Comparison of ENCODE assay signal across 9 mouse cellular contexts in genomic region chr12:78906707-78907162, GRCm38 (mm10). TPM values are rescaled to one million over a fixed set of nuclear protein-coding genes. Genes with fewer than 3 reads are reported as not detected.
DNase-seq lines count a peak whose midpoint lies in the region; ATAC-seq lines count a peak whose summit lies in the region.
"Had no signal": no experiment of that assay in that cellular context is flagged by ENCODE, and none has a peak within 500 bp of the region (broad histone marks: within the 10 kb centered on the region; RNA-seq: fewer than 3 reads in every experiment).

Gene Plek2, minus strand, starts transcription at chr12:78906964.

- no peak within 1 kb of the TSS for H3K27ac ChIP-seq in forebrain, embryonic 16.5 days (ENCODE audit: low read length)
- H3K27ac ChIP-seq in intestine, embryonic 15.5 days: no peak within 1 kb of the TSS
- H3K27ac ChIP-seq in liver, embryonic 16.5 days (ENCODE audit: low read length): peak within 1 kb of the TSS; percentile 59
- no peak within 1 kb of the TSS for H3K27ac ChIP-seq in neural tube, embryonic 12.5 days
- H3K27ac ChIP-seq: macrophage had no signal

- peak within 1 kb of the TSS; percentile 92 for H3K4me2 ChIP-seq in forebrain, embryonic 16.5 days (ENCODE audit: low read length)
- peak within 1 kb of the TSS; percentile 91 for H3K4me2 ChIP-seq in intestine, embryonic 15.5 days (replicated peaks)
- peak within 1 kb of the TSS; percentile 85 for H3K4me2 ChIP-seq in liver, embryonic 16.5 days (ENCODE audit: low read depth, low read length)
- peak within 1 kb of the TSS; percentile 86 for H3K4me2 ChIP-seq in neural tube, embryonic 12.5 days (replicated peaks)

- H3K4me3 ChIP-seq in forebrain, embryonic 16.5 days (replicated peaks; ENCODE audit: low read length): peak within 1 kb of the TSS; percentile 47
- H3K4me3 ChIP-seq in intestine, embryonic 15.5 days (replicated peaks): peak within 1 kb of the TSS; percentile 48
- H3K4me3 ChIP-seq in liver, embryonic 16.5 days (ENCODE audit: low read depth, low read length): peak within 1 kb of the TSS; percentile 81
- H3K4me3 ChIP-seq in neural tube, embryonic 12.5 days: peak within 1 kb of the TSS; percentile 39

- H3K4me1 ChIP-seq in forebrain, embryonic 16.5 days (replicated peaks; ENCODE audit: control insufficient read depth, insufficient read depth, low read length): peaks cover 13% of the 10 kb centered on the region
- H3K4me1 ChIP-seq in intestine, embryonic 15.5 days (replicated peaks): peaks cover 8% of the 10 kb centered on the region
- H3K4me1 ChIP-seq in liver, embryonic 16.5 days (ENCODE audit: control insufficient read depth, low read depth, low read length): peaks cover 40% of the 10 kb centered on the region
- peaks cover 9% of the 10 kb centered on the region for H3K4me1 ChIP-seq in neural tube, embryonic 12.5 days

- WGBS in forebrain, embryonic 16.5 days: under 1% methylated on average over 38 of the region's 38 CpGs
- WGBS in intestine, embryonic 15.5 days: 2% methylated on average over 38 of the region's 38 CpGs
- WGBS in liver, embryonic 16.5 days (ENCODE audit: insufficient replicate concordance): 4% methylated on average over 38 of the region's 38 CpGs
- WGBS in neural tube, embryonic 12.5 days: 2% methylated on average over 38 of the region's 38 CpGs

- no peaks in the 10 kb centered on the region for H3K9me3 ChIP-seq in forebrain, embryonic 16.5 days (ENCODE audit: control insufficient read depth, low read length)
- no peaks in the 10 kb centered on the region for H3K9me3 ChIP-seq in intestine, embryonic 15.5 days
- peaks cover 2% of the 10 kb centered on the region; the same call in 1 of the 2 replicates for H3K9me3 ChIP-seq in liver, embryonic 16.5 days (replicated peaks; ENCODE audit: control insufficient read depth, low read length)
- no peaks in the 10 kb centered on the region for H3K9me3 ChIP-seq in neural tube, embryonic 12.5 days

- ATAC-seq in forebrain, embryonic 16.5 days: no peak
- peak; percentile 78 for ATAC-seq in intestine, embryonic 15.5 days
- peak; percentile 50 for ATAC-seq in liver, embryonic 16.5 days (ENCODE audit: low read depth)
- ATAC-seq in neural tube, embryonic 12.5 days (ENCODE audit: low FRiP score, low read depth): peak; percentile 54; the same call in 1 of the 2 replicates

- no peaks in the 10 kb centered on the region for H3K36me3 ChIP-seq in forebrain, embryonic 16.5 days (ENCODE audit: control insufficient read depth, insufficient read depth)
- no peaks in the 10 kb centered on the region for H3K36me3 ChIP-seq in intestine, embryonic 15.5 days
- 0 out of 2 replicates have a peak, but pooled peaks cover 6% of the 10 kb centered on the region for H3K36me3 ChIP-seq in liver, embryonic 16.5 days (ENCODE audit: control insufficient read depth, insufficient read depth)
- H3K36me3 ChIP-seq in neural tube, embryonic 12.5 days: no peaks in the 10 kb centered on the region

- H3K27me3 ChIP-seq in forebrain, embryonic 16.5 days (replicated peaks; ENCODE audit: control insufficient read depth, insufficient read depth, low read length): peaks cover 24% of the 10 kb centered on the region
- 0 out of 2 replicates have a peak, but pooled peaks cover 2% of the 10 kb centered on the region for H3K27me3 ChIP-seq in intestine, embryonic 15.5 days (replicated peaks)
- H3K27me3 ChIP-seq in liver, embryonic 16.5 days (ENCODE audit: control insufficient read depth, insufficient read depth, low read depth, low read length): peaks cover 3% of the 10 kb centered on the region; the same call in 1 of the 2 replicates
- H3K27me3 ChIP-seq in neural tube, embryonic 12.5 days (replicated peaks): peaks cover 47% of the 10 kb centered on the region

- H3K9ac ChIP-seq in forebrain, embryonic 16.5 days (replicated peaks; ENCODE audit: low read depth, low read length): peak within 1 kb of the TSS; percentile 51
- H3K9ac ChIP-seq in intestine, embryonic 15.5 days: peak within 1 kb of the TSS; percentile 56
- peak within 1 kb of the TSS; percentile 86 for H3K9ac ChIP-seq in liver, embryonic 16.5 days (ENCODE audit: low read depth, low read length)
- H3K9ac ChIP-seq in neural tube, embryonic 12.5 days: peak within 1 kb of the TSS; percentile 53; the same call in 1 of the 2 replicates

- DNase-seq in R1 (ENCODE audit: low read depth, low spot score): peak; percentile 36
- DNase-seq in cerebellum, adult 11-12 months: peak; percentile 68
- DNase-seq in thymus, postnatal 0 days (ENCODE audit: low spot score): peak; percentile 56
- no peak for DNase-seq in left cerebral cortex, adult 8-10 months (ENCODE audit: low spot score in 2 of 2)

RNA-seq across cellular contexts. Expression of gene Plek2, which starts in this region (rescaled TPM):
- 0.96 and 1.1 TPM in 2 replicates for polyA plus RNA-seq in forebrain, embryonic 16.5 days (2015; fragmentation: Nextera tagmentation; extraction: Ambion mirVana)
- polyA plus RNA-seq in intestine, embryonic 15.5 days (2015; fragmentation: Nextera tagmentation; extraction: Ambion mirVana): 24.3 and 24.9 TPM in 2 replicates
- 38.4 and 39.6 TPM in 2 replicates for polyA plus RNA-seq in liver, embryonic 16.5 days (2015; fragmentation: Nextera tagmentation; extraction: Ambion mirVana)
- 1.7 and 2.2 TPM in 2 replicates for polyA plus RNA-seq in neural tube, embryonic 12.5 days (2016; fragmentation: Nextera tagmentation; extraction: Ambion mirVana)
- polyA plus RNA-seq in thymus, postnatal 0 days (2015; fragmentation: Nextera tagmentation; extraction: Ambion mirVana): 2.7 and 3.0 TPM in 2 replicates
- total RNA-seq in left cerebral cortex, adult 8-10 months (2022): under 1 TPM in 1 of 4 experiments, not detected in 3; 0.38 TPM
- polyA plus RNA-seq: macrophage had no signal

Comparison
In these comparisons a context has a peak if more than half of its experiments do, and no peak if none do; other contexts are left out.
1. DNase-seq: peak in R1 (single experiment), cerebellum, adult 11-12 months (single experiment) and thymus, postnatal 0 days (single experiment); none in left cerebral cortex, adult 8-10 months (0 of 2).
2. Peak in every context shown above with its lines, with median percentiles within 50 percentile points of each other: H3K4me2 ChIP-seq, H3K4me3 ChIP-seq and H3K9ac ChIP-seq.